Mouse (Mus musculus) adrenal gland, adult 10 weeks (tissue): ENCODE data around the gene B3galt4. TPM values are rescaled to one million over a fixed set of nuclear protein-coding genes. Genes with fewer than 3 reads are reported as not detected.

Experiments used
- polyA plus RNA-seq: library from polyadenylated mRNA; stranded (reverse); fragments of 350-450 nt; fragmentation: Illumina TruSeq; extraction: RNeasy Lipid Tissue Mini Kit (QIAGEN cat#74804); gene quantifications from one replicate; pipeline ENCODE4 v1.2.3, GENCODE M21; 2014; ENCODE audit warnings: low read depth, low replicate concordance

Gene B3galt4
- 0.35 TPM for polyA plus RNA-seq

DNA sequence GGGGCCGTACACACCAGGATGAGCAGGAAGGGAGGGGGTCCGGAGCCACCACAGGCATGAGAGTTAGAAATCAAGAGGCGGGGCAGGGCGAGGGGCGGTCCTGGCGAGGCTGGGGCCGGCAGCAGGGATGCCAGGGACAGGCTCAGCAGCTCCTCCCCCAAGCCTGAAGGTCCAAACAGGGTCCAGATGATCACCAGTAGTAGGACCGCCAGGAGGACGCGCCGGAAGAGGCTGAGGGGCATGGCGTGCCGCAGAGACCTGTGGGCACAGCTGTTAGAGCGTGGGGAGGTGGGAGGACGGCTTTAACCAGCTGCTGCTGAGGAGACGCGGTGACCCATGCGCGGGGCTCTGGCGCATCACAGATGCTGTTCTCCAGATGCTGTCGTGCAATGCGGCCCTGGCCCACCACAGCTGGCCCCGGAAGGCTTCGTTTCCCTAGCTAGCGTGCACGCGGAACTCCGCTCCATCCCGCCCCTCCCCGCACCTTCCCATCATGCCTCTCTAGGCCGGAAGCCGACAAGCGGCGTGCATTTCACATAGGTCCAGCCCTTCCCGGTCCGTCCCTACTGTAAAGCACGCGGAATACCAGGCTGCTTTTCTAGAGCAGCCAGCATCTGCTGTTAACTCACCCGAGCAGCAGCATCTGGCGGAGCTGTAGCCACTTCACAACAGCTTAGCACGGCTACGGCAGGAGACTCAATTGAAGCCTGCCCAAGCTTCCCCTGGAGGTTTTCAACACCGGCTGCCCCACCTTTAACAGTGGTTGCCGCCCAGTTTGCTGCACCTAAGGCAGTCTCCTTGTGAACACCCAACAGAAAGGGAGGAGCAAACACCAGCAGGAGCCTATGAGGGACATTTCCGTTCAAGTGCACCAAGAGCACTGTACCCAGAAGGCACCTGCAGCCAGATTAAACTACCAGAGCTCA, at the start of gene B3galt4:
Gene B3galt4, minus strand, starts transcription at position 468 of the 926 bp plus-strand sequence.

DNA sequence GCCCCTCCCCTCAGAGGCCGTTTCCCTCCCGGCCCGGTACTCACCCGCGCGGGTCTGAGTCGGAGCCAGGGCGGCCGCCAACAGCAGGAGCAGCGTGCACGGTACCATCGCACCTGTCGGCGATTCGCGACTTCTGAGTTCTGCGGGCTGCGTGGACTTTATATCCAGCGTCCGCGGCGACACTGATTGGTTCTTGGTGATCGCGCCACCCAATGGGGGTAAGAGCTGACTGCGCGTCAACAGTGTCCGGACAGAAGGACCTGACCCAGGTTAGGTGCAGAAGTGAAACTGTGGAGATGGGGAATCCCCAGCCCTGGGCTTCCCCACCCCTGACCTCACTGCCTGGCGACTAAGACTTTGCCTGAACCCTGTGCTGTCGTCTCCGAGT, 48.9 kb upstream of the B3galt4 start, which contains the start of gene H2-K1:
Gene H2-K1, minus strand, starts transcription at position 198 of the 388 bp plus-strand sequence.

GRCm38 (mm10) chr17:33955555-33956214, 4.4 kb upstream of the B3galt4 start, which contains the start of the genes Vps52 and Rps18:
Gene Vps52, plus strand, starts transcription at chr17:33955812.
Gene Rps18, minus strand, starts transcription at chr17:33956001.

DNA sequence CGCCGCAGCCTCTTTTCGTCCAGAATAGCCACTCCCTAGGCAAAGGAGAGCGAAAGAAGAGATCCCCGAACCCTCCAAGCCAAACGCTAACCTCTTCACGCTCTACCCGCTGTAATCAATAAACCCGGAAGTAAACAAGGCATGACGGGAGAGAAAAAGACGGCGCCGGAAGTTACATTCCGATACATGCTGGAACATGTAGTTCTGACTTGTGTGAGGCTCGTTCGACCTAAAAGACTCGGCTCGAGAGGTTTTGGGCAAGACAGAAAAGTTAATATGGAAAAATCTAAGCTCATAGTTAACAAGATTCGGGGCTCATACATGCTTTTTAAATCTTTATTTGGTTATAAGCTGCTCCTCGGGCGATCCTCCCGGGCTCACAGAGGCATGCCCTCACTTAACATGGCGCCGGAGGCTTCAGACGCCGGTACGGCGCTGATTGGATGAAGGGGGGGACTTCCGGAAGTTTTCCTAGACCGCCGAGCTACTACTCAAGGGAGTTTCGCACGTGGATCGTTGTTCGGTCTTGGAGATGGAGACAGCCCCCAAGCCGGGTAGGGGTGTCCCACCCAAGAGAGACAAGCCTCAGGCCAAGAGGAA, 11.0 kb downstream of the B3galt4 start, which contains the start of the genes Pfdn6 and Wdr46:
Gene Pfdn6, minus strand, starts transcription at position 138 of the 600 bp plus-strand sequence.
Gene Wdr46, plus strand, starts transcription at position 455 of the 600 bp plus-strand sequence.

DNA sequence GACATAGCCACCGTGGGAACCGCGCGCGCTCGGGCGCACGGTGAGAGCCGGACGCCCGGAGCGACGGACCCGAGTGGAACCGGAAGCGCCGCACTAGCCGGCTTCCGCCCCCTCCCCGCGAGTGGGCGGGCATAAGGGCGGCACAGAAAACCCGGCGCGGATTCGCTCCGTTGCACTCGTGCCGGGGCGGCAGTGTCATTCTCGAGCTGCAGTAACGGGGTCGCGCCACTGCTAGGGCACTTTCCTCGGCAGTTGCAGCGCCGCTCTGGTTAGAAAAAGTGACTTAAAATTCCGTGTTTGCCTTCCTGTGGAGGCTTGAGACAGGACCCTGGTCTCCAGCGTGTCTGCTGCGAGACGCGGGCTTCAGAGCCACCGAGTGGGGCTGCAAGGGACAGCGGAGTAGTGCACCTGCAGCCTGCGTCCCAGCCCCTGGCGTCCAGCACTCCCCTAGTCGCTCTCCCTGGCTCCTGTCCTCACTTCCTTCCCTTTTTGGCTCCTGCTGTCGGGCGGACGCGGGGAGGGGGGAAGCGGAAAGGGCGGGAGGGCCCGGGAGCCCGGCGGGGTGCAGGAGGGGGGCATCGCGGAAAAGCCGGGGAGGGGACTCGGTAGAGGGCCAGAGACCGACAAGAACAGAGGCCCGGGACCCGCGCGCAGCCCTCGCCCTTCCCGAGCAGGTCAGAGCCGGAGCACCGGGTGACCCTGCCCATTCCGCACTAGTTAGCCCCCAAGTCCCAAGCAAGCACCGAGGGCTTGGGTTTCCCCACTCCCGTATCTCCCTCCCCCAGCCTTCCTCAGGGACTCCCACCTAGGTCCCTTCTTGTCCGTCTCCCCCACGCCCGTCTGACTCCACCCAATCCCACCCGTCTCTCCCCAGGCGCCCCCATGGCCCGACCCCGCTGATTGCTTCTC, 21.7 kb downstream of the B3galt4 start, which contains the start of gene Rgl2:
Gene Rgl2, plus strand, starts transcription at position 173 of the 909 bp plus-strand sequence.

DNA sequence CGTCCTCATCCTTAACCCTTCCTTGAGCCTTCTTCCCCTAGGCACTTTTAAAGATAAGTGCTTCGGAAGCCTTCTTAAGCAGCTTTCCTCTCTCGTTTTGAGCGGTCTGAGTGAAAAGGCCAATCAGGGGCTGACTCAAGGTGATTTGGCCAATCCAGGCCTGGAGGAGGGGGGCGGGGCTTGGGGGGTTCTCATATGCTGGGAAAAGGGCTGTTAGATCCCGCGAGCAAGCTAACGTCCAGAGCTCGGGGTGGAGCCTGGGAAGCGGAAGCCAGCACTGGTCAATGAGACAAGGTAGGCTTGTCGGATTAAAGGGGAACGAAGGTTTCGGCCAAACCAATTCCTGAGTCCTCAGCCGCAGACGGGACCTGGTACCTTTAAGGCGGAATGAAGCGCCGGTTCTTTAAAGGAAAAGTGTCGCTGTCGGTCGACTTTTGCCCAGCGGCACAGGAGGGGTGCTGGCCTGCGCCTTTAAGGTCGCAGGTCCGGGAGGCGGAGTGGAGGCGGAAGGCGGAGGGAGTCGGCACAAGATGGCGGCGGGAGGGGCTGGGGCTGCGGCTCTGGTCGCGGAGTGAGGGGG, 35.5 kb downstream of the B3galt4 start, which contains the start of the genes Tapbp and Zbtb22:
Gene Tapbp, plus strand, starts transcription at position 229 of the 580 bp plus-strand sequence.
Gene Zbtb22, plus strand, starts transcription at position 234 of the 580 bp plus-strand sequence.

DNA sequence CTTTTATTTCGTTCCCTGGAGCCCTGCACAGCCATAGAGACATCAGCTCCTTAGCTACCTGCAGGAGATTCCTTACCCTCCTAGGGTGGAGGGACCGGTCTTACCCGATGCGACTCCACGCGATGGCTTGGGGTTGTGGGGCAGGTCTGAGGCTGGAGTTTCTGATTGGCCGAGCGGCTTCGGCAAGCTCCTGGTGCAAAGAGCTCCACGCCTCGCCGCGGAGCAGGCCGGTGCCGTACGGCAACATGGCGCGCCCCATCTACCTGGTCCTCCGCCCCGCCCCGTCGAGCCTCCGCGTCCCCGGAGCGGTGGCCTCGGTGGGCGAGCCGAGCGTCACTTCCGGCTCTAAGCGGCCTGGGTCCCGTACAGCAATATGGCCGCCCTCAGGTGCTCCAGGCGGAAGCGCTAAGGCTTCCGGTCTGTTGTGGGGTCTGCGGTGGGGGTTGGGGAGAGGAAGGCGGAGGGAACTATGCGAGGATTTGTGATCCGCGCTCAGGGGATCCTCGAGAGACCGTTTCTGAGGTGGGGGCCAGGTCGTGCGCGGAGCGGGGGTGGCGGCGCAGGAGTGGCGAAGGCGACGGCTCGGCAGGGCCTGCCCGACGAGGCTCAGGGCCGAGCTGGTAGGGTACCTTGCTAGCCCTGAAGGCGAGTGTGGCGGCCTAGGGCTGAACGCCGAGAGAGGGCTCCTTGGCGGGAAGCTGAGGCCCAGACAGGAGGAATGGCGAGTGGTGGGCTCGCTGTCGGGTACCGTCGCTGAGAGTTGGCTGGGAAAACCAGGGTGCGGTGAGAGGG, 42.0 kb downstream of the B3galt4 start, which contains the start of gene Daxx:
Gene Daxx, plus strand, starts transcription at position 338 of the 792 bp plus-strand sequence.

DNA sequence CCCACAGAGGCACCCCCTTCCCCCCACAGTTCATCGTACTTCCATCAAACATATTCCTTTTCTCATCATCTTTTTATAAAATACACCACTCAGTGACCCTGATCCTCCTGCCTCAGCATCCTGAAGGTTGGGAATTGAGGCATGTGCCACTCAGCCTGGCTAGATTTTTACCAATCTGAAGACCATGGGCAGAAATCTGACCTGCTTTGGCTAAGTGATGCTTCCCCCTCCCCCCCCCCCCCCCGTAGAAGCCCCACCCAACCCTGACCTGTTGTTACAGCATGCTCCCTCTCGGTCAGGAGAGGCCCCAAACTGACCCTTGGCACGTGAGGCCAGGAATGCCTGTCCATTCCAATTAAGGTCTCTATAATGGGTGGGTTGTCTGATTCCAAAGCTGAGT, 46.5 kb downstream of the B3galt4 start, which contains the start of gene Platr17:
Gene Platr17, plus strand, starts transcription at position 301 of the 400 bp plus-strand sequence.

Other genes starting within 250 kb of the B3galt4 start
- gene March2, start 232.8 kb downstream of the B3galt4 start, polyA plus RNA-seq = 39.7 TPM
- 40.2 TPM for gene Rab11b, start 191.0 kb downstream of the B3galt4 start, polyA plus RNA-seq
- 4.9 TPM for gene Angptl4, start 169.7 kb downstream of the B3galt4 start, polyA plus RNA-seq
- 17.0 TPM for gene Kank3, start 141.0 kb downstream of the B3galt4 start, polyA plus RNA-seq
- 62.1 TPM for gene Rps28, start 126.9 kb downstream of the B3galt4 start, polyA plus RNA-seq
- 29.1 TPM for gene Ndufa7, start 126.9 kb downstream of the B3galt4 start, polyA plus RNA-seq
- gene Cd320, start 108.4 kb downstream of the B3galt4 start, polyA plus RNA-seq = 7.3 TPM
- gene Gm7029, start 77.7 kb downstream of the B3galt4 start, polyA plus RNA-seq = not detected
- not detected for gene Kifc1, start 60.8 kb downstream of the B3galt4 start, polyA plus RNA-seq
- not detected for gene Platr17, start 46.4 kb downstream of the B3galt4 start, polyA plus RNA-seq
- 9.9 TPM for gene Daxx, start 42.1 kb downstream of the B3galt4 start, polyA plus RNA-seq
- gene Tapbp, start 35.6 kb downstream of the B3galt4 start, polyA plus RNA-seq = 43.1 TPM
- gene Zbtb22, start 35.6 kb downstream of the B3galt4 start, polyA plus RNA-seq = 1.3 TPM
- gene Rgl2, start 21.9 kb downstream of the B3galt4 start, polyA plus RNA-seq = 3.8 TPM
- gene Pfdn6, start 11.1 kb downstream of the B3galt4 start, polyA plus RNA-seq = 14.8 TPM
- gene Wdr46, start 10.8 kb downstream of the B3galt4 start, polyA plus RNA-seq = 0.70 TPM
- 6.1 TPM for gene Vps52, start 4.3 kb upstream of the B3galt4 start, polyA plus RNA-seq
- gene Rps18, start 4.5 kb upstream of the B3galt4 start, polyA plus RNA-seq = 17.8 TPM
- gene H2-K1, start 48.9 kb upstream of the B3galt4 start, polyA plus RNA-seq = 201 TPM
- 1.9 TPM for gene Ring1, start 73.2 kb upstream of the B3galt4 start, polyA plus RNA-seq
- gene H2-Ke6, start 76.6 kb upstream of the B3galt4 start, polyA plus RNA-seq = 6.8 TPM
- gene Slc39a7, start 80.2 kb upstream of the B3galt4 start, polyA plus RNA-seq = 0.82 TPM
- gene Rxrb, start 80.3 kb upstream of the B3galt4 start, polyA plus RNA-seq = 0.99 TPM
- not detected for gene Col11a2, start 87.9 kb upstream of the B3galt4 start, polyA plus RNA-seq
- not detected for gene H2-Oa, start 140.9 kb upstream of the B3galt4 start, polyA plus RNA-seq
- not detected for gene H2-DMa, start 168.1 kb upstream of the B3galt4 start, polyA plus RNA-seq
- gene Brd2, start 171.1 kb upstream of the B3galt4 start, polyA plus RNA-seq = 272 TPM
- gene H2-DMb2, start 191.8 kb upstream of the B3galt4 start, polyA plus RNA-seq = not detected
- gene H2-DMb1, start 201.6 kb upstream of the B3galt4 start, polyA plus RNA-seq = 2.0 TPM
- 2.2 TPM for gene Tap1, start 236.1 kb upstream of the B3galt4 start, polyA plus RNA-seq
- gene Psmb9, start 236.3 kb upstream of the B3galt4 start, polyA plus RNA-seq = 2.9 TPM
- 1.2 TPM for gene Psmb8, start 246.2 kb upstream of the B3galt4 start, polyA plus RNA-seq